Mouse (Mus musculus): ENCODE measurements around the gene Syn3. TPM values are rescaled to one million over a fixed set of nuclear protein-coding genes. Genes with fewer than 3 reads are reported as not detected.
A peak's percentile ranks its signal among the peaks of the same experiment; 100 is the strongest.

The Syn3 gene
- polyA plus RNA-seq, 1 experiment from 2014 or later = 4.0 TPM

DNA sequence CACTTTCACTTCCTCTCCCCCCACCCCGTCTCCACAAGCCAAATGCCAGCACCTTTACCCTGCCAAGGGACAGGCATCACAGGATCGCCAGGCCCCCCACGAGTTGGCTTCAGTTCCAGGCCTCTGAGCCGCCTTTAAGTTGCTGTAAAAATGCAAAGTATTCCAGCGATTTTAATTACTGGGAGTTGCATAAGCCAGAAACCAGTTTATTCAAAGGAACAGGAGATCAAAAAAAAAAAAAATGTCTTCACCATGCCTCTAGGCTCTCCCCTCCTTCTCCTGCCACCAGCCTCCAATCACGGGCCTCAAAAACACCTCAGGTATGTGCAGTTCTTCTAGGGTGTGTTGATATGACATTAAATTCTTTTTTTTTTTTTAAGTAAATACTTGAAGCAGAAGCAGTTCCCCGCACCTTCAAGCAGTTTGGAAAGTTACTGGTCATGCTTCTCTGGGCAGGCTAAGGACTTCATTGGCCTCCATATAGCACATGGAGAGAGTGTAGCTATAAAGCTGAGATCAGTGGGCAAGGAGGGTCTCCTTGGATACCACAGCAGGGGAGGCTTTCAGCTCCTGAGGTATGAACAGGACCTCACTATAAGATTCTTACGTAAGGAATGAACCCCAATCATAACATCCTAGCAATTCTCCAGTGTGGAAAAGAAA is 208.5 kb downstream of the Syn3 start:
- WGBS = 65% methylated on average over 8 of the region's 8 CpGs
- no peak for ATAC-seq (ENCODE audit: insufficient read depth, low FRiP score)
- Histone ChIP-seq H3K4me1 (ENCODE audit: control insufficient read depth, insufficient read depth, low read length) (no peaks in the 10 kb centered on the region), H3K36me3 (ENCODE audit: control insufficient read depth, insufficient read depth, low read length) (no peaks in the 10 kb centered on the region), H3K4me3 (replicated peaks; ENCODE audit: low read length) (no peak overlapping the region), H3K27me3 (ENCODE audit: control insufficient read depth, insufficient read depth, low read length) (no peaks in the 10 kb centered on the region), H3K9ac (ENCODE audit: low read length) (no peak overlapping the region), H3K4me2 (ENCODE audit: low read depth, low read length) (no peak overlapping the region), H3K27ac (ENCODE audit: low read length) (no peak overlapping the region), H3K9me3 (replicated peaks; ENCODE audit: control insufficient read depth, low read length) (no peaks in the 10 kb centered on the region)

GRCm38 (mm10) chr10:86286508-86286907 is 212.2 kb downstream of the Syn3 start:
- Histone ChIP-seq H3K9ac (ENCODE audit: low read length) (no peak overlapping the region), H3K36me3 (ENCODE audit: control insufficient read depth, insufficient read depth, low read length) (no peaks in the 10 kb centered on the region), H3K27me3 (ENCODE audit: control insufficient read depth, insufficient read depth, low read length) (no peaks in the 10 kb centered on the region), H3K27ac (ENCODE audit: low read length) (no peak overlapping the region), H3K9me3 (replicated peaks; ENCODE audit: control insufficient read depth, low read length) (no peaks in the 10 kb centered on the region), H3K4me2 (ENCODE audit: low read depth, low read length) (no peak overlapping the region), H3K4me1 (ENCODE audit: control insufficient read depth, insufficient read depth, low read length) (no peaks in the 10 kb centered on the region), H3K4me3 (replicated peaks; ENCODE audit: low read length) (no peak overlapping the region)
- 91% methylated on average over 7 of the region's 7 CpGs for WGBS
- ATAC-seq (ENCODE audit: insufficient read depth, low FRiP score) = no peak

- H3K27me3 ChIP-seq (ENCODE audit: control insufficient read depth, insufficient read depth, low read length) = no peaks in the 10 kb centered on the region
- H3K4me2 ChIP-seq (ENCODE audit: low read depth, low read length) = no peak overlapping the region
- no peaks in the 10 kb centered on the region for H3K4me1 ChIP-seq (ENCODE audit: control insufficient read depth, insufficient read depth, low read length)
- H3K4me3 ChIP-seq (replicated peaks; ENCODE audit: low read length) = no peak overlapping the region
- no peak overlapping the region for H3K27ac ChIP-seq (ENCODE audit: low read length)
- 81% methylated on average over 8 of the region's 8 CpGs for WGBS
- H3K36me3 ChIP-seq (ENCODE audit: control insufficient read depth, insufficient read depth, low read length) = no peaks in the 10 kb centered on the region
- no peak overlapping the region for H3K9ac ChIP-seq (ENCODE audit: low read length)
- no peak for ATAC-seq (ENCODE audit: insufficient read depth, low FRiP score)
- no peaks in the 10 kb centered on the region for H3K9me3 ChIP-seq (replicated peaks; ENCODE audit: control insufficient read depth, low read length)
Measured at GRCm38 (mm10) chr10:86281238-86281637, 217.5 kb downstream of the Syn3 start.

DNA sequence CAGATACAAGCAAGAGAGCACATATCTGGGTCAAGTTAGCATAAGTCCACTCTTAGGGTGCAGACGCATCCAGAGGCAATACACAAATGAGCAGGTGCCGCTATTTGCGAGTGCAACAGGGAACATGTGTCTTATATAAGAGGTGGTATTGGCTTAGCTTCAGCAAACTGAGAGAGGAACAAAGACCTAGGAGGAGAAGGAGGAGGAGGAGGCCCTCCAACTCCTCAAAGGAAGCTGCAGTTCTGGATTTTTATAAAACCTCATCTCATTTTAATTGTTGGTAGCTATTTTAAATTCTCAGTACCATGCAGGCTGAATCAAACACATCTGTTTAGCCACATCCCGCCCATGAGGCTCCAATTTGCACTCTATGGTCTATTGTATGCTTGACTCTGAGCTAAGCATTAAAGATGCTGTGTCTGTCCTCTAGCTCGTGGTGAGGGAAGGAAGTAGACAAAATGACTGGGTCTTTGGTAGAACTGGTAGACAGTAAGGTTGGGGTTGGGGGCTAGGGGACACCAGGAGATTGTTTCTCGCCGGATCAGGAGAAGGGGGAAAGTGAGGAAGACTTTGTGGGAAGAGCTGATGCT is 219.0 kb downstream of the Syn3 start:
- 83% methylated on average over 7 of the region's 7 CpGs for WGBS
- Histone ChIP-seq H3K4me2 (ENCODE audit: low read depth, low read length) (no peak overlapping the region), H3K4me1 (ENCODE audit: control insufficient read depth, insufficient read depth, low read length) (no peaks in the 10 kb centered on the region), H3K27ac (ENCODE audit: low read length) (no peak overlapping the region), H3K36me3 (ENCODE audit: control insufficient read depth, insufficient read depth, low read length) (no peaks in the 10 kb centered on the region), H3K4me3 (replicated peaks; ENCODE audit: low read length) (no peak overlapping the region), H3K27me3 (ENCODE audit: control insufficient read depth, insufficient read depth, low read length) (no peaks in the 10 kb centered on the region), H3K9me3 (replicated peaks; ENCODE audit: control insufficient read depth, low read length) (no peaks in the 10 kb centered on the region), H3K9ac (ENCODE audit: low read length) (no peak overlapping the region)
- no peak for ATAC-seq (ENCODE audit: insufficient read depth, low FRiP score)

DNA sequence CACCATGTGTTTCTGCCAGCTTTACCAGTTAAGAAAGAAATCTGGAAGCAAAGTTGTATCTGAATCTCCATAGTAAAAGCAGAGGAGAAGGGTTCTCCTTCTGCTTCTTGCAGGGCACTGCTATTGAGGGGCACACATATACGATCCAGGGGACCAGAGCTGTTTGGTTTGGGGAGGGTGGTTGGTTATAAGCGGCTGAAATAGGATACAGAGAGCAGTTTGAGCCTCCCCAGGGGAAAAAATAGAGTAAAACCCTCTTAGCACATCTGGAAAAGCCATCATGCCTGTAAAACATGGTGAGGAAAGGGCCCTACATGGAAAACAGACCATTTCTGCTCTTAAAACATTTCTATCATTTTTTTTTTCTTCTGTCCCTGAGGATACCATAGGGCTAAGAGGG is 220.2 kb downstream of the Syn3 start:
- Histone ChIP-seq H3K4me2 (ENCODE audit: low read depth, low read length) (no peak overlapping the region), H3K4me3 (replicated peaks; ENCODE audit: low read length) (no peak overlapping the region), H3K9ac (ENCODE audit: low read length) (no peak overlapping the region), H3K4me1 (ENCODE audit: control insufficient read depth, insufficient read depth, low read length) (no peaks in the 10 kb centered on the region), H3K9me3 (replicated peaks; ENCODE audit: control insufficient read depth, low read length) (no peaks in the 10 kb centered on the region), H3K27me3 (ENCODE audit: control insufficient read depth, insufficient read depth, low read length) (no peaks in the 10 kb centered on the region), H3K36me3 (ENCODE audit: control insufficient read depth, insufficient read depth, low read length) (no peaks in the 10 kb centered on the region), H3K27ac (ENCODE audit: low read length) (no peak overlapping the region)
- WGBS = 83% methylated on average over 2 of the region's 2 CpGs
- no peak for ATAC-seq (ENCODE audit: insufficient read depth, low FRiP score)

GRCm38 (mm10) chr10:86277327-86277726 is 221.4 kb downstream of the Syn3 start:
- Histone ChIP-seq H3K9me3 (replicated peaks; ENCODE audit: control insufficient read depth, low read length) (no peaks in the 10 kb centered on the region), H3K4me3 (replicated peaks; ENCODE audit: low read length) (no peak overlapping the region), H3K4me2 (ENCODE audit: low read depth, low read length) (no peak overlapping the region), H3K4me1 (ENCODE audit: control insufficient read depth, insufficient read depth, low read length) (no peaks in the 10 kb centered on the region; the same call in 1 of the 2 replicates), H3K27ac (ENCODE audit: low read length) (no peak overlapping the region), H3K27me3 (ENCODE audit: control insufficient read depth, insufficient read depth, low read length) (no peaks in the 10 kb centered on the region), H3K9ac (ENCODE audit: low read length) (no peak overlapping the region), H3K36me3 (ENCODE audit: control insufficient read depth, insufficient read depth, low read length) (no peaks in the 10 kb centered on the region)
- WGBS = 81% methylated on average over 5 of the region's 5 CpGs
- ATAC-seq (ENCODE audit: insufficient read depth, low FRiP score) = no peak

DNA sequence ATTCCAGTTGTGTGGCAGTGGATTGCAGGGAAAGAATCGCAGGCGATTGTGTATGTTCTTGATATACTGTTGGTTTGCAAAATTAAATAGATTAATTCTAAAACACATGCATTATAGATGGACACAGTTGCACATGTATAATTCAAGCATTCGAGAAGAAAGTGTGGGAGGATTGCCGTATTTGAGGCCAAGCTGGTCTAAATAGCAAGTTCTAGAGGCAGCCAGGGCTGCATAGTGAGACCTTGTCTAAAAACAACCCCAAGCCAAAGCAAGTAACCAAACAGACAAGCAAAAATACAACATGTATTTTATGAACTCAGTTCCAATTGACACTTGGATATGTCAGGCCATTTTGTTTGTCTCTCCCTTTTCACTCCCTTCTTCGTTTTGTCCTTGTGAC is 223.1 kb downstream of the Syn3 start:
- no peaks in the 10 kb centered on the region for H3K36me3 ChIP-seq (ENCODE audit: control insufficient read depth, insufficient read depth, low read length)
- H3K4me1 ChIP-seq (ENCODE audit: control insufficient read depth, insufficient read depth, low read length) = no peaks in the 10 kb centered on the region; the same call in 1 of the 2 replicates
- H3K4me3 ChIP-seq (replicated peaks; ENCODE audit: low read length) = no peak overlapping the region
- H3K4me2 ChIP-seq (ENCODE audit: low read depth, low read length) = no peak overlapping the region
- no peak for ATAC-seq (ENCODE audit: insufficient read depth, low FRiP score)
- no peak overlapping the region for H3K9ac ChIP-seq (ENCODE audit: low read length)
- 89% methylated on average over 5 of the region's 5 CpGs for WGBS
- no peak overlapping the region for H3K27ac ChIP-seq (ENCODE audit: low read length)
- no peaks in the 10 kb centered on the region for H3K27me3 ChIP-seq (ENCODE audit: control insufficient read depth, insufficient read depth, low read length)
- H3K9me3 ChIP-seq (replicated peaks; ENCODE audit: control insufficient read depth, low read length) = no peaks in the 10 kb centered on the region

GRCm38 (mm10) chr10:86273410-86274191 is 225.1 kb downstream of the Syn3 start:
- Histone ChIP-seq H3K4me2 (ENCODE audit: low read depth, low read length) (no peak overlapping the region), H3K4me3 (replicated peaks; ENCODE audit: low read length) (no peak overlapping the region), H3K9me3 (replicated peaks; ENCODE audit: control insufficient read depth, low read length) (no peaks in the 10 kb centered on the region), H3K36me3 (ENCODE audit: control insufficient read depth, insufficient read depth, low read length) (no peaks in the 10 kb centered on the region), H3K27ac (ENCODE audit: low read length) (peak overlapping the region; percentile 43), H3K9ac (ENCODE audit: low read length) (no peak overlapping the region), H3K4me1 (ENCODE audit: control insufficient read depth, insufficient read depth, low read length) (no peaks in the 10 kb centered on the region; the same call in 1 of the 2 replicates), H3K27me3 (ENCODE audit: control insufficient read depth, insufficient read depth, low read length) (no peaks in the 10 kb centered on the region)
- peak; percentile 53; the same call in 1 of the 2 replicates for ATAC-seq (ENCODE audit: insufficient read depth, low FRiP score)
- 56% methylated on average over 19 of the region's 19 CpGs for WGBS

GRCm38 (mm10) chr10:86272826-86273225 is 225.9 kb downstream of the Syn3 start:
- Histone ChIP-seq H3K27me3 (ENCODE audit: control insufficient read depth, insufficient read depth, low read length) (no peaks in the 10 kb centered on the region), H3K9ac (ENCODE audit: low read length) (no peak overlapping the region), H3K36me3 (ENCODE audit: control insufficient read depth, insufficient read depth, low read length) (no peaks in the 10 kb centered on the region), H3K4me2 (ENCODE audit: low read depth, low read length) (no peak overlapping the region), H3K4me1 (ENCODE audit: control insufficient read depth, insufficient read depth, low read length) (no peaks in the 10 kb centered on the region; the same call in 1 of the 2 replicates), H3K27ac (ENCODE audit: low read length) (no peak overlapping the region), H3K4me3 (replicated peaks; ENCODE audit: low read length) (no peak overlapping the region), H3K9me3 (replicated peaks; ENCODE audit: control insufficient read depth, low read length) (no peaks in the 10 kb centered on the region)
- WGBS = 86% methylated on average over 3 of the region's 3 CpGs
- no peak for ATAC-seq (ENCODE audit: insufficient read depth, low FRiP score)

Measured in stomach, embryonic 16.5 days (tissue).